Mouse (Mus musculus) cerebellum, adult 11 months (tissue): ENCODE measurements at regions not wholly inside any gene's neighbourhood (a gene's known extent, or its start where the extent isn't known, plus 50 kb on each side); places are given as distances from the start of the nearest gene placed in this dataset.
A peak's percentile ranks its signal among the peaks of the same experiment; 100 is the strongest.

Experiments
- DNase-seq: peaks from one replicate; pipeline ENCODE4 v3.0.0; 2022

- DNase-seq = no peak
These were observed 171.0 kb upstream of the Smim15 start for GRCm38 (mm10) chr13:107873244-107873667.

- DNase-seq = no peak
These were observed 171.7 kb upstream of the Smim15 start for GRCm38 (mm10) chr13:107872574-107872973.

GRCm38 (mm10) chr13:107872137-107872536 lies 172.1 kb upstream of the Smim15 start:
- DNase-seq = no peak

- DNase-seq = no peak
These were observed 175.3 kb upstream of the Smim15 start for GRCm38 (mm10) chr13:107868906-107869305.

- no peak for DNase-seq
These were observed 177.4 kb upstream of the Smim15 start for GRCm38 (mm10) chr13:107866825-107867224.

- no peak for DNase-seq
These were observed 181.2 kb upstream of the Smim15 start for GRCm38 (mm10) chr13:107862793-107863654.

GRCm38 (mm10) chr13:107861384-107862134 lies 182.7 kb upstream of the Smim15 start:
- no peak for DNase-seq

GRCm38 (mm10) chr13:107857043-107857755 lies 187.0 kb upstream of the Smim15 start:
- DNase-seq = no peak

- DNase-seq = no peak
These were observed 193.2 kb upstream of the Smim15 start for GRCm38 (mm10) chr13:107850907-107851560.

- no peak for DNase-seq
These were observed 195.4 kb upstream of the Smim15 start for GRCm38 (mm10) chr13:107848871-107849270.

GRCm38 (mm10) chr13:107847179-107848012 lies 196.8 kb upstream of the Smim15 start:
- no peak for DNase-seq

- no peak for DNase-seq
These were observed 197.5 kb upstream of the Smim15 start for GRCm38 (mm10) chr13:107846621-107847178.

- no peak for DNase-seq
These were observed 198.4 kb upstream of the Smim15 start for GRCm38 (mm10) chr13:107845838-107846237.

- no peak for DNase-seq
These were observed 200.2 kb upstream of the Smim15 start for GRCm38 (mm10) chr13:107844085-107844484.

- DNase-seq = no peak
These were observed 206.0 kb upstream of the Smim15 start for GRCm38 (mm10) chr13:107838126-107838715.

GRCm38 (mm10) chr13:107837206-107837952 lies 206.9 kb upstream of the Smim15 start:
- DNase-seq = no peak

- DNase-seq = no peak
These were observed 208.4 kb upstream of the Smim15 start for GRCm38 (mm10) chr13:107835756-107836385.

- no peak for DNase-seq
These were observed 212.2 kb upstream of the Smim15 start for GRCm38 (mm10) chr13:107831997-107832396.

- peak; percentile 54 for DNase-seq
These were observed 213.0 kb upstream of the Smim15 start for GRCm38 (mm10) chr13:107831221-107831681.

GRCm38 (mm10) chr13:107830281-107830680 lies 214.0 kb upstream of the Smim15 start:
- no peak for DNase-seq
